ENCODE assay signal across 8 mouse cellular contexts in genomic region chr6:72787322-72787947, GRCm38 (mm10). TPM values are rescaled to one million over a fixed set of nuclear protein-coding genes. Genes with fewer than 3 reads are reported as not detected.
DNase-seq lines count a peak whose midpoint lies in the region; ATAC-seq lines count a peak whose summit lies in the region.

No protein-coding gene starts in this region.

- peak overlapping the region; percentile 95 for H3K27ac ChIP-seq in forebrain, embryonic 10.5 days
- H3K27ac ChIP-seq in kidney, embryonic 14.5 days (ENCODE audit: low read depth, low read length) = peak overlapping the region; percentile 37; the same call in 1 of the 2 replicates
- peak overlapping the region; percentile 14; the same call in 1 of the 2 replicates for H3K27ac ChIP-seq in midbrain, embryonic 11.5 days (ENCODE audit: low read depth, low read length)

- no peak for ATAC-seq in kidney, embryonic 14.5 days (ENCODE audit: low FRiP score, low TSS enrichment)
- ATAC-seq in midbrain, embryonic 11.5 days (ENCODE audit: low FRiP score) = peak; percentile 3; the same call in 1 of the 2 replicates

- H3K4me2 ChIP-seq in kidney, embryonic 14.5 days (replicated peaks; ENCODE audit: low read depth, low read length) = peak overlapping the region; percentile 90
- peak overlapping the region; percentile 89 for H3K4me2 ChIP-seq in midbrain, embryonic 11.5 days

- H3K9me3 ChIP-seq in forebrain, embryonic 10.5 days = no peaks in the 10 kb centered on the region
- H3K9me3 ChIP-seq in kidney, embryonic 14.5 days (ENCODE audit: control insufficient read depth, low read length) = no peaks in the 10 kb centered on the region
- no peaks in the 10 kb centered on the region for H3K9me3 ChIP-seq in midbrain, embryonic 11.5 days (ENCODE audit: control insufficient read depth, low read length)

- peaks cover 34% of the 10 kb centered on the region for H3K4me1 ChIP-seq in forebrain, embryonic 10.5 days
- 0 out of 2 replicates have a peak, but pooled peaks cover 3% of the 10 kb centered on the region for H3K4me1 ChIP-seq in kidney, embryonic 14.5 days (ENCODE audit: control insufficient read depth, insufficient read depth, low read length)
- H3K4me1 ChIP-seq in midbrain, embryonic 11.5 days (ENCODE audit: control insufficient read depth, insufficient read depth, low read length) = peaks cover 14% of the 10 kb centered on the region

- peak overlapping the region; percentile 94 for H3K9ac ChIP-seq in kidney, embryonic 14.5 days (ENCODE audit: low read depth, low read length)
- H3K9ac ChIP-seq in midbrain, embryonic 11.5 days (ENCODE audit: low read length) = peak overlapping the region; percentile 87

- intact Hi-C loops in gastrocnemius, postnatal 14 days (cut with DNase I; ENCODE audit: low total_unique reads) = loop anchor here (5.0 kb wide), 1 partner anchor 115 kb away; no protein-coding TSS in a partner anchor

- WGBS in forebrain, embryonic 10.5 days = under 1% methylated on average over 19 of the region's 19 CpGs
- 4% methylated on average over 19 of the region's 19 CpGs for WGBS in kidney, embryonic 14.5 days
- WGBS in midbrain, embryonic 11.5 days = under 1% methylated on average over 19 of the region's 19 CpGs

- peaks cover 42% of the 10 kb centered on the region for H3K36me3 ChIP-seq in forebrain, embryonic 10.5 days (replicated peaks)
- H3K36me3 ChIP-seq in kidney, embryonic 14.5 days (ENCODE audit: control insufficient read depth, insufficient read depth, low read length) = peaks cover 23% of the 10 kb centered on the region; the same call in 1 of the 2 replicates
- H3K36me3 ChIP-seq in midbrain, embryonic 11.5 days (ENCODE audit: control insufficient read depth, insufficient read depth, low read length) = no peaks in the 10 kb centered on the region; the same call in 1 of the 2 replicates

- DNase-seq in gastrocnemius, postnatal 14 days = peak; percentile 6
- DNase-seq in gastrocnemius, postnatal 25 days = no peak
- DNase-seq in forebrain, embryonic 10.5 days (ENCODE audit: extremely low spot score, low spot score) = peak; percentile 69
- peak; percentile 94 for DNase-seq in midbrain, embryonic 11.5 days (ENCODE audit: low spot score, missing footprints)
- no peak for DNase-seq in ovary, postnatal 14 days (ENCODE audit: low spot score)
- DNase-seq in layer of hippocampus, adult 18-20 months (ENCODE audit: low spot score in 2 of 2) = no peak
- DNase-seq in thymus, postnatal 36 days = no peak

- peak overlapping the region; percentile 78 for H3K4me3 ChIP-seq in forebrain, embryonic 10.5 days
- H3K4me3 ChIP-seq in kidney, embryonic 14.5 days (ENCODE audit: low read length) = peak overlapping the region; percentile 88
- peak overlapping the region; percentile 87 for H3K4me3 ChIP-seq in midbrain, embryonic 11.5 days (ENCODE audit: low read depth, low read length)

- peaks cover 30% of the 10 kb centered on the region for H3K27me3 ChIP-seq in forebrain, embryonic 10.5 days (ENCODE audit: poor library complexity, severe bottlenecking)
- no peaks in the 10 kb centered on the region for H3K27me3 ChIP-seq in kidney, embryonic 14.5 days (ENCODE audit: control insufficient read depth, insufficient read depth, low read length)
- no peaks in the 10 kb centered on the region; the same call in 1 of the 2 replicates for H3K27me3 ChIP-seq in midbrain, embryonic 11.5 days (ENCODE audit: control insufficient read depth, insufficient read depth, low read length)

RNA-seq across cellular contexts. Expression of gene Tcf7l1, which starts 1.6 kb away (rescaled TPM):
- 10 to 100 TPM in 1 of 2 experiments, 1 to 10 TPM in 1; 9.6 to 10.4 TPM for total RNA-seq in gastrocnemius, postnatal 14 days (2021)
- total RNA-seq in gastrocnemius, postnatal 25 days (2021) = 1 to 10 TPM; 4.8 to 5.8 TPM
- polyA plus RNA-seq in forebrain, embryonic 10.5 days (2016; fragmentation: Nextera tagmentation; extraction: Ambion mirVana) = 32.9 and 33.8 TPM in 2 replicates
- polyA plus RNA-seq in kidney, embryonic 14.5 days (2014; fragmentation: Nextera tagmentation; extraction: Ambion mirVana) = 38.7 and 48.8 TPM in 2 replicates
- 16.7 and 19.8 TPM in 2 replicates for polyA plus RNA-seq in midbrain, embryonic 11.5 days (2014; fragmentation: Nextera tagmentation; extraction: Ambion mirVana)
- 1 to 10 TPM; 3.2 to 3.5 TPM for total RNA-seq in layer of hippocampus, adult 18-20 months (2021)

Comparison
In these comparisons a context has a peak if more than half of its experiments do, and no peak if none do; other contexts are left out.
1. DNase-seq: peak in gastrocnemius, postnatal 14 days (single experiment), forebrain, embryonic 10.5 days (single experiment) and midbrain, embryonic 11.5 days (single experiment); none in gastrocnemius, postnatal 25 days (single experiment), ovary, postnatal 14 days (single experiment), layer of hippocampus, adult 18-20 months (0 of 2) and thymus, postnatal 36 days (0 of 2).
2. H3K27ac ChIP-seq: peak in every context shown above with its lines; median percentile 95 in forebrain, embryonic 10.5 days; 37 in kidney, embryonic 14.5 days; 14 in midbrain, embryonic 11.5 days.
3. Peak in every context shown above with its lines, with median percentiles within 50 percentile points of each other: H3K4me3 ChIP-seq.